Mouse (Mus musculus) ovary, postnatal 14 days (tissue): Measurements from ENCODE around the gene Ppp4r2.

Experiments
- DNase-seq: peaks from one replicate; pipeline ENCODE4 v3.0.0; 2022; ENCODE audit warnings: low spot score

Ppp4r2 gene

GRCm38 (mm10) chr6:100884594-100885225, 51.3 kb downstream of the Ppp4r2 start:
- no peak for DNase-seq

GRCm38 (mm10) chr6:100885376-100885775, 52.0 kb downstream of the Ppp4r2 start:
- DNase-seq = no peak

- DNase-seq = no peak
These were observed 53.6 kb downstream of the Ppp4r2 start for GRCm38 (mm10) chr6:100887012-100887411.

GRCm38 (mm10) chr6:100889340-100889739, 55.9 kb downstream of the Ppp4r2 start:
- no peak for DNase-seq

- DNase-seq = no peak
These were observed 59.1 kb downstream of the Ppp4r2 start for GRCm38 (mm10) chr6:100892489-100892888.

- no peak for DNase-seq
These were observed 59.7 kb downstream of the Ppp4r2 start for GRCm38 (mm10) chr6:100893073-100893472.

GRCm38 (mm10) chr6:100895183-100895582, 61.8 kb downstream of the Ppp4r2 start:
- DNase-seq = no peak

- DNase-seq = no peak
These were observed 63.5 kb downstream of the Ppp4r2 start for GRCm38 (mm10) chr6:100896883-100897282.

- DNase-seq = no peak
These were observed 71.0 kb downstream of the Ppp4r2 start for GRCm38 (mm10) chr6:100904463-100904862.

- no peak for DNase-seq
These were observed 76.8 kb downstream of the Ppp4r2 start for GRCm38 (mm10) chr6:100910136-100910675.
